Mouse (Mus musculus) CH12.LX (cell line): Measurements from ENCODE around the gene Elavl4.

ENCODE experiments used
- CTCF ChIP-seq, 2 experiments: IDR thresholded peaks in 1 of 2; conservative IDR thresholded peaks in 1 of 2; 2 replicates each; pipeline ENCODE4 v1.5.1; 2011 to 2012; ENCODE audit warnings: low read depth in 2 of 2, low read length in 2 of 2, improper control_type of control experiment in 1 of 2, inconsistent platforms in 1 of 2, mild to moderate bottlenecking in 1 of 2, moderate library complexity in 1 of 2
- EP300 ChIP-seq: IDR thresholded peaks from 2 replicates; pipeline ENCODE4 v1.6.1; 2011; ENCODE audit warnings: low read length, improper control_type of control experiment
- GABPA ChIP-seq: IDR thresholded peaks from 2 replicates; pipeline ENCODE4 v1.6.1; 2012; ENCODE audit warnings: low read depth, low read length, improper control_type of control experiment, inconsistent platforms; ENCODE audit not compliant: insufficient replicate concordance
- IRF4 ChIP-seq: IDR thresholded peaks from 2 replicates; pipeline ENCODE4 v1.6.1; 2014; ENCODE audit warnings: low read depth, mild to moderate bottlenecking, inconsistent platforms, low read length, improper control_type of control experiment

- TF ChIP-seq CTCF (conservative IDR thresholded peaks at IDR 0.05 in 1 of 2, IDR thresholded peaks at IDR 0.05 in 1 of 2; ENCODE audit: low read depth in 2 of 2, low read length in 2 of 2), result no peak
- TF ChIP-seq IRF4, result no peak
- no peak for TF ChIP-seq GABPA
- no peak for TF ChIP-seq EP300
These were observed 892 bp downstream of the Elavl4 start for GRCm38 (mm10) chr4:110350856-110351177.
